Mouse (Mus musculus): ENCODE measurements around the gene P3h1.

DNA sequence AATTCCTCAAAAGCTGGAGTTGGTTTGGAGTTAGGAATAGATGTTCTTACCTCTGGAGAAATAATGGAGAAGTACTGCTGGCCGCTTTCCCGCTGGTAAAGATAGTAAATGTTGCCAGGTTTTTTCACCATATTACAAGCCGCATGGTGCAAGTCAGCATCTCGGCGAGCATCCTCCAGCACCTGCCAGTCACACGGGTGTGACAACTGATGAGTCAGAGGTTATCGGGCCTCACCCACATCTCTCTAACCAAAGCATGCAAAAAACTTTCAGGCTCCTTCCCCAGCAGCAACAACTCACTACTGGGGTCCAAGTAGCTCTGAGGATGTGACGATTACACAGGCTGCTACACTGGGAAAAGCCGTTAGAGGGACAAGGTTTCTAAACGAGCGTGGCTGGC lies 6.0 kb upstream of the P3h1 start:
- TF ChIP-seq GATA1 (IDR thresholded peaks at IDR 0.05; ENCODE audit: borderline replicate concordance, low read length): no peak
- no peak for TF ChIP-seq FLI1 (IDR thresholded peaks at IDR 0.05; ENCODE audit: low read length)

All from megakaryocyte, embryonic 14.5 days (primary cell).